Mouse (Mus musculus): ENCODE measurements around the gene Rprd1b. TPM values are rescaled to one million over a fixed set of nuclear protein-coding genes. Genes with fewer than 3 reads are reported as not detected.

The Rprd1b gene
- polyA plus RNA-seq, 2 experiments from 2014 or later = 23.2 to 24.7 TPM

DNA sequence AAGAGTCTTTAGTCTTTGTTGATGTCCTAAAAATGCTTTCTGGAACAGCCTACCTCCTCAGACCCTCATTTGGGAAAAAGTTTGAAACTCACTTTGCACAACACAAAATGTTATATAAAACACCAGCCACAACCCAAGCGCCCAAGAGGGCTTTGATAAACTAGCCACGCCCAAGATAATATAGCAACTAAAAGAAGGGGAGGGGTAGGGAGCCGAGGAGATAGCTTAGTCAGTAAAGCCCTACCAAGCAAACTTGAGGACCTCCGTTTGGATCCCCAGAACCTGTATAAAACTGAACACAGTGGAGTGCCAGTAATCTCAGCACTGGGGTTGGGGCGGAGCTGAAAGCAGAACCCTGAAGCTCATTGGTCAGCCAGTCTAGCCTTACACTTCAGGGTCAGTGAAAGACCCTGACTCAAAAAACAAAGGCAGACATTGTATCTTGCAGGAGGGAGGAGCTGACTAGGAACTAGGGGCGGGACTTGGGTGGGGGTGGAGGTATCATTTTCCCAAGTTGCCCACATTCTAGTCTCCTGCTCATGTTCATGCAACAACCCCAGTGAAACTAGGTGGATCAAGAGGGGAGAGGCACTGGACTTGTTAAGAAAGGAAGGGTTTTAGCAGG is 124.5 kb downstream of the Rprd1b start:
- no peak for ATAC-seq

DNA sequence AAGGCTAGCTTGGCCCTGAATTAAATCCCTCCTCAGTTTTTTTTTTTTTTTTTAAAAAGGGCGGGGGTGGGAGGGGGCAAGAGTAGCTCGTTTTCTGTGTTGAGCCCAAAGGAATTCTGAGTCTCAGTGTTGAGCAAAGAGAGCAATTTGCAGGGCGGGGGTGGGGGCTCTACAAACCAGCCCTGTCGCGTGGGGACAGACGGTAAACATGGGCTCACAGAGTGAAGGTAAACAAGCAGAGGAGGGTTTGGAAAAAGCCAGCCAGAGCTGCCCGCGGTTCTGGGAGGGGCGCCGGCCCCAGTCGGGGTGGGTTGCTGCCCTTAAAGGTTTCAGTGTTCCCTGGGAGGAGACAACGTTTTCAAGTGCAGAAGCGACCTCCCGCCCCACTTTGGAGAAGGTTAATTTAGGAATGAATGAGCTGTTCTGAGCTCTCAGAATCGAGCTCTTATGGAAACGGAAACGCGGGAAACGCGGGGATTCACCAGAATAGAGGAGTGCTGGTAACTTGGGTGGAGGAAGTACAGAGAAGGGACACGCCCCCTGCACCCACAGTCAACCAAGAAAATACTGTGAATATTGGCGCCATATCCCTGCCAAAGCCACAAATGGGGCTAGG is 125.5 kb downstream of the Rprd1b start:
- ATAC-seq = peak; percentile 89

DNA sequence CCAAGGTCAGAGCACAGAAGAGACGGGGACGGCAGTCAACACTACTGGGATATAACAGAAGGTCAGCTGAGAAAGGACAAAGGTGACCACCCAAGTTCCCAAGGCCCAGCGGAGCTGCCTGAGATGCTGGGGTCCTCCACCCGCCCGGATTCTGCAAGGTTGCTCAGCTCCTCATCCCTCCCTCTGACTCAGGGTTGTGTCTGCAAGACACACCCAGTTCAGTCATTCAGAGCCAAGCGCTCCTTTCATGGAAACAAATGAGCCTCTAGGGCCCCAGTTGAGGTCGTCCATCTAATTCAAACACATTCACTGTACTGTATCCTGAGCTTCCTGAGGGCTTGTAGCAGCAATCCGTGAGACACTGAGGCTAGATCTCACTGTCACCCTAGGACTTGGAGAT is 126.3 kb downstream of the Rprd1b start:
- no peak for ATAC-seq

GRCm38 (mm10) chr2:158155101-158155500 is 126.8 kb downstream of the Rprd1b start:
- no peak for ATAC-seq

DNA sequence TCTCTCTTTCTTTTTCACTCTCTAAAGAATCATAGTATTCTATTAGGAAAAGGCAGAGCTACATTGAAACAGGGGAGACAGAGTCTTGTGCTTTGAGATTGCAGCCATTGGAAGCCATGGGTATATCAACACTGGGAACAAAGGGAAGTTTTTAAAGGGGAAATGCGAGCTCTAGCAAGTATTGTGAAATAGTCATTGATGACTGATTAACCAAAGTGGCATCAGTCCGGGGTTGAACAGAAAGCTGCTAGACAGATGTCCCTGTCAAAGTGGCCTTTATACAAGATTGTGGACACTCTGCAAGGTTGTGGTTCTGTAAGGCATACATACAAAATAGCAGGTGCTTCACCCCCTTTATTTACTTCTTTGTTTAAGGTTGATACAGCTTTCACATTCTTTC is 127.3 kb downstream of the Rprd1b start:
- ATAC-seq = no peak

DNA sequence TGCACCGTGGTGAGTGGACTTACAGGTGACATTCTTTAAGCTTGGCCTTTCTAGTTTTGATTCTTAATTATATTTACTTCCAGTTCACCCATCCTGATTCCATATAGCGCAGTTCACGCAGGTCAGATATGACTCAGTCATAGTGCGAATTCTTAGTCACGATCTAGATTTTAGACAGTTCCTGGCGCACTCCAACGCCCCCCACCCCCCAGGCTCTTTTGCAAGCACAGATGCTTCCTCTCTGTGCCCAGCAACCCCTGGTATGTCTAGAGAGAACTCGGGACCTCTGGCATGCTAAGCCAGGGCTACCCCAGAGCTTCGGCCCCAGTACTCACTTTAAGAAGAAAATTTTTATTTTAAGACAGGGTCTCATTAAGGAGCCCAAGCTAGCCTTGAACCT is 128.2 kb downstream of the Rprd1b start:
- ATAC-seq = no peak

- no peak for ATAC-seq
Observed at GRCm38 (mm10) chr2:158157654-158158053, 129.4 kb downstream of the Rprd1b start.

- ATAC-seq = peak; percentile 77
Observed at GRCm38 (mm10) chr2:158159376-158160235, 131.3 kb downstream of the Rprd1b start.

GRCm38 (mm10) chr2:158161761-158162160 is 133.5 kb downstream of the Rprd1b start:
- ATAC-seq = peak; percentile 19

GRCm38 (mm10) chr2:158163034-158163433 is 134.7 kb downstream of the Rprd1b start:
- ATAC-seq = peak; percentile 24

GRCm38 (mm10) chr2:158165776-158166175 is 137.5 kb downstream of the Rprd1b start:
- no peak for ATAC-seq

DNA sequence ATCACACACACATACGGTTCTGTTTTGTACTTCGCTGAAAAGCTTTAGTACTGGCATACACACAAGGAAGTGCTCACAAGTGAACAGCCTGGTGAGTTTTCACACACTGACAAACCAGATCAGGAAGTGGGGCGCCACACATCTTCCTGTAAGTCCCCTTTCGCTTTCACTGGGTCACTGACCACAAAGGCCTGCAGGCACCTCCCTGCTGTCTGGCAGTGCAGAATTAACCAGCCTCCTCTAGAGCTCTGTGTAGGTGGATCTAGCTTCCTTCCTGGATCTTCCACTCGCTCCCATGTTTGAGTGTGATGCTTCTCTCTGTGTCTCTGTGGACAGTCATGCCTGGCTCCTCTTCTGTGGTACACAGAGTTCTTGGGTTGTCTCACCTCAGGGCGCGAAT is 138.3 kb downstream of the Rprd1b start:
- ATAC-seq = peak; percentile 93

- no peak for ATAC-seq
Observed at GRCm38 (mm10) chr2:158167496-158168205, 139.4 kb downstream of the Rprd1b start.

- ATAC-seq = no peak
Observed at GRCm38 (mm10) chr2:158168741-158169211, 140.5 kb downstream of the Rprd1b start.

DNA sequence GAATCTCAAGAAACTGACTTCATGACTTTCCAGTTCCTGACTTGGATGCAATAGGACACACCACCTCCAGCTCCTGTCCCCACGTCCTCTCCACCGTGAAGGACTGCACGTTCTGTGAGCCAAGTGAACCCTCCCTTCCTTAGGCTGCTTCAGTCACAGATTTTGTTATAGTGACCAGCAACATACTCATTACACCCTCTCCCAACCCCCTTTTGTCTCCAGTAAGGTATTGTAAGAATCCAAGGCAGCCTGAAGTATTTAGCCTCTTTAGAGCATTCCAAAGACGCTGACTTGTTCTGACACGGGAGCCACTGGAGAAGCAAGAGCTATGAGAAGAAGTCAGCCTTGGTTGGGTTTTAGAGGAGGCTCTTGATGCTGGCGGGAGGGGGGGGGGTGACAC is 141.1 kb downstream of the Rprd1b start:
- no peak for ATAC-seq

- no peak for ATAC-seq
Observed at GRCm38 (mm10) chr2:158169771-158170170, 141.5 kb downstream of the Rprd1b start.

- no peak for ATAC-seq
Observed at GRCm38 (mm10) chr2:158170394-158170793, 142.1 kb downstream of the Rprd1b start.

GRCm38 (mm10) chr2:158174438-158174837 is 146.1 kb downstream of the Rprd1b start:
- ATAC-seq = no peak

- ATAC-seq = peak; percentile 75
Observed at GRCm38 (mm10) chr2:158174958-158175357, 146.7 kb downstream of the Rprd1b start.

GRCm38 (mm10) chr2:158175433-158175832 is 147.1 kb downstream of the Rprd1b start:
- no peak for ATAC-seq

DNA sequence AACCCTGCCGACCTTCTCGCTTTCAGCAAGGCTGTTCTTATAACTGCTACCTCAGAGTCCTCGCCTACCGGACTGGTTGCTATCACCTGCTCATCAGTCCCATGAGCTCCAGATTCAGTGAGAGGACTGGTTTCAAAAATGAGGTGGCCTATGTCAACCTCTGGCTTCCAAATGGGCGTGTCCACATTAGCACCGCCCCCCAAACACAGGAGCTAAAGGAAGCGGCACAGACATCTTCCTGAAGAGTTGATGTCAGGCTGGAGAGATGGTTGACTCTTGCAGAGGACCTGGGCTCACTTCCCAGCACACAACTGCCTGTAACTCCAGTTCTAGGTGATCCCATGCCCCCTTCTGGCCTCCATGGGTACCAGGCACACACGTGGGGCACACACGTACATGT is 148.5 kb downstream of the Rprd1b start:
- no peak for ATAC-seq

- ATAC-seq = no peak
Observed at GRCm38 (mm10) chr2:158177574-158177973, 149.3 kb downstream of the Rprd1b start.

GRCm38 (mm10) chr2:158178139-158178538 is 149.8 kb downstream of the Rprd1b start:
- ATAC-seq = no peak
